Mouse (Mus musculus): ENCODE data around the gene 1110051M20Rik. TPM values are rescaled to one million over a fixed set of nuclear protein-coding genes. Genes with fewer than 3 reads are reported as not detected.

1110051M20Rik gene
- polyA plus RNA-seq, 1 experiment from 2014 or later = 105 TPM

DNA sequence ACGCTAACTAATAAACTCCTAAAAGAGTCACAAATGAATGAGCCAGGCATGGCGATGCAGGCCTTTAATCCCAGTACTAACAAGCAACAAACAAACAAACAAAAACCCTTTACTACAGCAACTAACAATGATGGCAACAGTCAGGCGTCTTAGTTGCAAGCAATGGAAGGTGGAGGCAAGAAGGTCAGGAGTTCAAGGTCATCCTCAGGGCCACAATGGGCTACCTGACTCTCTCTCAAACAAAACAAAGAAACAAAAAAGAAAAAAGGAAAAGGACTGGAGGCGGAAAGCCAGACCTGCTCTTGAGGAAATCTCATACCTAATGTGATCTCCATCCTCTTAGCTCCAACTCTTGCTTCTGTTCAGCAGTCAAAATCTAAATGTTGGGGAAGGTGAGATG, 39.4 kb downstream of the 1110051M20Rik start:
- Histone ChIP-seq H3K4me1 (peaks cover 2% of the 10 kb centered on the region), H3K4me2 (replicated peaks) (no peak overlapping the region), H3K9me3 (replicated peaks) (no peaks in the 10 kb centered on the region), H3K36me3 (no peaks in the 10 kb centered on the region), H3K27me3 (no peaks in the 10 kb centered on the region), H3K4me3 (no peak overlapping the region), H3K9ac (no peak overlapping the region), H3K27ac (no peak overlapping the region)
- ATAC-seq (ENCODE audit: low FRiP score) = no peak
- WGBS = 90% methylated on average over 4 of the region's 4 CpGs

DNA sequence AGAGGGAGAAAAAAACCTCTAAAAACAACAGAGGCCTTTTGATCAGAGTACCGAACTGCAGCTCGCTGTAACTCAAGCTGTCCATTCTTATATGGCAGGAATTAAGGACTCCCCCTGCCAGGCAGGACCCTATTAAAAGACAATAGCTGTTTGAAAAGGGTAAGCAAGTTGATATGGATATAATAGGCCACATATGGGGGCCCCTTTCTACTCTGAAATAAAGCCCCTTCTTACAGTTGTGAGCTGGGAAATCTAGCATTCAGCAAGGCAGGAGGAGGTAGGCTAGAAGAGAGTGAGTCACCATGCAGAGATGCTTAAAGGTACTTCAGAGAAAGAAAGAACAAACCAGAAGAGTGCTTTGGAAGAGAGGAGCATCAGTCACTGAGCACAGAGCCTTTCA, 44.8 kb downstream of the 1110051M20Rik start:
- no peak overlapping the region for H3K4me3 ChIP-seq
- no peaks in the 10 kb centered on the region for H3K36me3 ChIP-seq
- peak overlapping the region; percentile 74; the same call in 1 of the 2 replicates for H3K27ac ChIP-seq
- peak; percentile 50; the same call in 1 of the 2 replicates for ATAC-seq (ENCODE audit: low FRiP score)
- H3K4me2 ChIP-seq (replicated peaks) = no peak overlapping the region
- peaks cover 15% of the 10 kb centered on the region for H3K4me1 ChIP-seq
- no peaks in the 10 kb centered on the region for H3K27me3 ChIP-seq
- 7% methylated on average over 2 of the region's 2 CpGs for WGBS
- no peak overlapping the region for H3K9ac ChIP-seq
- H3K9me3 ChIP-seq (replicated peaks) = no peaks in the 10 kb centered on the region

DNA sequence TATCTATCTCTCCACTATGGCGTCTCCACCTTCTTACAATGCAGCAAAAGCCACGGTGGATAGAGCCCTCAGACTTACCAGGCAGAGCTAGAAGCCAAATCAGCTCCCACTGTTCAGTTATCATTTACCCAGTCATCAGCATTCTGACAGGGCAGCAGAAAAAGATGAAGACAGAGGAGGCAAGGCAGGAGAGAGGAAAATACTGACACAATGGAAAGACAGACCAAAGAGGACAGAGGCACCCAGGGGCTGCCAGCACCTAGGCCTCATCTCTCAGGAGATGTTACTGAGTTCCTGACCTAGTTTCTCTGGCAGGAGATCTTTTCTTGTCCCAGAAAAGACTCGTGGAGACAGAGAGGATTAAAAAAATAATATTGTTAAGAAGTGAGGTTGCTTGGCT, 45.3 kb downstream of the 1110051M20Rik start:
- H3K9ac ChIP-seq = no peak overlapping the region
- H3K27ac ChIP-seq = peak overlapping the region; percentile 74
- no peaks in the 10 kb centered on the region for H3K27me3 ChIP-seq
- no peaks in the 10 kb centered on the region for H3K9me3 ChIP-seq (replicated peaks)
- no peaks in the 10 kb centered on the region for H3K36me3 ChIP-seq
- H3K4me2 ChIP-seq (replicated peaks) = no peak overlapping the region
- H3K4me3 ChIP-seq = no peak overlapping the region
- ATAC-seq (ENCODE audit: low FRiP score) = no peak
- WGBS = 35% methylated on average over 3 of the region's 3 CpGs
- peaks cover 15% of the 10 kb centered on the region for H3K4me1 ChIP-seq

DNA sequence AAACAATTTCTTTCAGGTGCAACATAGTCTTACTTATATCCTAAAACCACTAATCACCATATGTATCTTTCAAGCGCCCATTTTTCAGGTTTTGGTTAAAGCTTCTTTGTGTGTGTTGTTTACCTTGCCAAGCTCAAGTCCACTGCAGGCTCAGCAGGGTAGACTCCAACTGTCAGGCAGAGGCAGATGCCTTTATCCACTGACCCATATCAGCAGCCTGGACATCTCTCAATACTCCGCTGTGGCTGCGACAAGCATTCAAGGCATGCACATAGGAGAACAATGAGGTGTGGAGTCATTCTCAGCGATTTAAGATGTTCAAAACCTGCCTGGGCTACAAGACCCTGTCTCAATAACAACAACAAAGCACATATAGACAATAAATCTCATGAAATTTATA, 50.4 kb downstream of the 1110051M20Rik start:
- Histone ChIP-seq H3K27ac (no peak overlapping the region), H3K9ac (no peak overlapping the region), H3K4me1 (peaks cover 7% of the 10 kb centered on the region), H3K9me3 (replicated peaks) (no peaks in the 10 kb centered on the region), H3K4me2 (replicated peaks) (no peak overlapping the region), H3K36me3 (no peaks in the 10 kb centered on the region), H3K4me3 (no peak overlapping the region), H3K27me3 (no peaks in the 10 kb centered on the region)
- WGBS = 53% methylated on average over 4 of the region's 4 CpGs
- ATAC-seq (ENCODE audit: low FRiP score) = no peak

DNA sequence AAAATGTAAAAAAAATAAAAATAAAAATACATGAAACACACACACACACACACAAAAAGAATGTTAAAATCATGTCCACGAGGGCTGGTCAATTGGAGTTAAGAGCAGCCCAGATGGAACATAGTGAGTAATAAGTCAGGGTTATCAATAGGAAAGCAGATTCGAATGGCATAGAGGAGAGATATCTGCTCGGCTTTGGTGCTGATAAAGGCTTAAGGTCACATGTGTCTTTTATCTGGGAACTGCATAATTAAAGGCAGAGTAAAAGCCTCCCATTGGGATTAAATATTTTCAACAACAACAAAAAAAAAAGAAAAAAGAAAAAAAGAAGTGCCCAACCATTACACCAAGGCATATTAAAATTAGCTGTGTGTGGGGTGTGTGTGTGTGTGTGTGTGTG, 55.8 kb downstream of the 1110051M20Rik start:
- H3K9ac ChIP-seq = no peak overlapping the region
- H3K36me3 ChIP-seq = no peaks in the 10 kb centered on the region
- H3K27ac ChIP-seq = no peak overlapping the region
- no peak for ATAC-seq (ENCODE audit: low FRiP score)
- peaks cover 16% of the 10 kb centered on the region for H3K4me1 ChIP-seq
- H3K4me2 ChIP-seq (replicated peaks) = no peak overlapping the region
- H3K27me3 ChIP-seq = no peaks in the 10 kb centered on the region
- WGBS = 62% methylated on average over 3 of the region's 3 CpGs
- H3K9me3 ChIP-seq (replicated peaks) = no peaks in the 10 kb centered on the region
- H3K4me3 ChIP-seq = no peak overlapping the region

DNA sequence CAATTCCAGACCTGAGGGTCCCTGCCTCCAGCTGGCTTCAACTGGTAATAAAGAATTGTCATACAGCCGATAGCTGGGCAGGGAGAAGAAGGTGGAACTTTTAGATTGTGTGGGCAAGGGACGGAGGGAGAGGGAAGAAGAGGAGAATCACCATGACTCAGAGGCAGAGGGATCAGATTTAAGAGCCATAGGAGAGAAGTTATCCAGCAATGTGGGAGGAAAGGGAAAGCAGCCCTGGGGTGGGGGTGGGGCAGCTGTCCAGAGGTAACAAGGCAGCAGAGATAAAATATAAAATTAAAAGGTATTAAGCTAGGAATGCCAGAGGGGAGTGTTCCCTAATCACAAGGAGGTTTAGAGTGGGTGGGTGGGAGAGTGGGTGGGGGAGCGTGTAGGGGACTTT, 56.2 kb downstream of the 1110051M20Rik start:
- 74% methylated on average over 3 of the region's 3 CpGs for WGBS
- H3K9me3 ChIP-seq (replicated peaks) = no peaks in the 10 kb centered on the region

DNA sequence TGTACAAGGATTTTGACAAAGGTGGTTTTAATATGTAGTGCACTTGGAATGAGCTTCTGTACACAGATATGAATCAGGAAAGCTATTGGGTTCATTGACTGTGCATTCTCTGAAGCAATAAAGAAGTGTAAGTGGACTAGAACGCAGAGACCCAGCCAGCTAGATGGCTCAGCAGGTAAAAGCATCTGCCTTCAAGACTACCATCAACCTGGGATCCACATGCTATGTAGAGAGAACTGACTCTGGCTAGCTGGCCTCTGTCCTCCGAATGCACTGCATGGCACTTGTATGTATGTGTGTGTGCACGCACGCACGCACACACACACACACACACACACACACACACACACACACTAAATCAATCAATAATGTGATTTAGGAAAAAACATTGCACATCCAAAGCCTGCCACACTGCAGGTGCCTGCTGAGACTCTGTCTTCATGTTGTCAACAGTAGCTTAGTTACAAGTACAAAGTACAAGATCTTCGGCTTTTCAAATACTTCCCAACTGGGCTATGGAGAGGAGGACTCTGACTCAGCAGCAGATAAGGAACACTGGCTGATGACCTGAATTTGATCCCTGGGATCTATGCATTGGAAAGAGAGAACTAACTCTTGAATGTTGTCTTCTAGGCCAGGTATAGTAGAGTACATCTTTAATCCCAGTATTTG, 57.1 kb downstream of the 1110051M20Rik start:
- 89% methylated on average over 6 of the region's 6 CpGs for WGBS
- H3K36me3 ChIP-seq = peaks cover 7% of the 10 kb centered on the region; the same call in 1 of the 2 replicates

More for the DNA sequence above, 56.2 kb downstream of the 1110051M20Rik start:
- Histone ChIP-seq H3K9ac (no peak overlapping the region), H3K4me3 (no peak overlapping the region), H3K27me3 (no peaks in the 10 kb centered on the region), H3K36me3 (0 out of 2 replicates have a peak, but pooled peaks cover under 1% of the 10 kb centered on the region), H3K4me1 (peaks cover 16% of the 10 kb centered on the region), H3K4me2 (replicated peaks) (no peak overlapping the region), H3K27ac (no peak overlapping the region)
- no peak for ATAC-seq (ENCODE audit: low FRiP score)

DNA sequence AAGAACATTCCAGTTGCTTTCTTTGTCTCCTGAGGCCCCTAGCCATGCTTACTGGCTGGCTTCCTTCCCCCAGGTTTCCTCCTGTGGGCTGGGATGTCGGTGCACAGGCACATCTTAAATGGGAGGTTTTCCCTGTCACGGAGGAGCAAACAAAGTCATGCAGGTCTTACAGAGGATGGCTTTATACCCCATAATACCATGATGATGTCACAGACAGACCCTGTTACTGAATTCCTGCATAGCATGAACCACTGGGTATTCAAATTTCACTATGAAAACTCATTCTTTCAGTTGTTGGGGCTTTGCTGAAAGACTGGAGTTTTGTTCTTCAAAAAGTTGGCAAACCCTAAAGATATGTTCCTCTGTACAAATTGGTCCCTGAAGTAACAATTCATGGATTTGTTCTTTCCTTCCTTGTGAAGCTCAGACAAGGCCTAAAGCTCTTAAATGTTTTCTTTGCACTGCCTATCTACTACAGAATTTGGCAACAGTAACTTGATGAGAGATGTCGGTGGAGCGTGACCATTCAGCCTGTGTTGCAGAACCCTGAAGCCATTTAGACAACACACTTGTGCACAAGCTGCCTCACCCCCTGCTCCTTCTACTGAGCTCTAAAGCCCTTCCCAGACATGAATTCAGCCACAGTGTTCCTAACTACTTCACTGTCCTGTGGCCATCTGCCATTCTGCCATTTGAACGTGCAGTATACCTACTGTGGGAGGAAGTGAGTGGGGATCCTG, 57.8 kb downstream of the 1110051M20Rik start:
- WGBS = 67% methylated on average over 5 of the region's 5 CpGs

More for the DNA sequence above, 57.1 kb downstream of the 1110051M20Rik start:
- Histone ChIP-seq H3K9me3 (replicated peaks) (no peaks in the 10 kb centered on the region), H3K4me2 (replicated peaks) (no peak overlapping the region), H3K27me3 (no peaks in the 10 kb centered on the region), H3K4me1 (peaks cover 16% of the 10 kb centered on the region), H3K9ac (no peak overlapping the region), H3K4me3 (no peak overlapping the region), H3K27ac (no peak overlapping the region)
- no peak for ATAC-seq (ENCODE audit: low FRiP score)

DNA sequence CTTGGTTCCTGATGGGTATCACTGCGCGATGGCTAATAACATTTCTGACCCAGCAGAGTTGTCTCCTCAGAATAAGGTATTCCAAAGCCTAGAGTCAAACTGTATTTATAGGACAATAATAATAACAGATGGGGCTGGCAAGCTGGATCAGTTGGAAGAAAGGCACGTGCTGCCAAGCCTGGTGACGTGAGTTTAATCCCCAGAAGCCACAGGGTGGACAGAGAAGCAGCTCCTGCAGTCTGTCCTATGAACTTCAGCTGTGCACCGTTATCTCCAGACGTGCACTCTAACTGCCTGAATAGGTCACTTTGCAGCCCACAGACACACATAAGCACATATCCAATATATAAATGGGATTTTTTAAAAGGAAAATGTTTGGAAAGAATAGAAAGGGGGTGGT, 61.2 kb downstream of the 1110051M20Rik start:
- no peak for ATAC-seq (ENCODE audit: low FRiP score)
- H3K9ac ChIP-seq = no peak overlapping the region
- no peak overlapping the region for H3K4me2 ChIP-seq (replicated peaks)
- H3K4me3 ChIP-seq = no peak overlapping the region
- no peak overlapping the region for H3K27ac ChIP-seq
- no peaks in the 10 kb centered on the region for H3K27me3 ChIP-seq
- WGBS = 89% methylated on average over 6 of the region's 6 CpGs
- no peaks in the 10 kb centered on the region for H3K9me3 ChIP-seq (replicated peaks)
- peaks cover 7% of the 10 kb centered on the region; the same call in 1 of the 2 replicates for H3K36me3 ChIP-seq
- H3K4me1 ChIP-seq = peaks cover 14% of the 10 kb centered on the region

More for the DNA sequence above, 57.8 kb downstream of the 1110051M20Rik start:
- H3K27ac ChIP-seq = no peak overlapping the region
- no peaks in the 10 kb centered on the region for H3K27me3 ChIP-seq
- no peak overlapping the region for H3K4me3 ChIP-seq
- H3K9ac ChIP-seq = no peak overlapping the region
- H3K4me2 ChIP-seq (replicated peaks) = no peak overlapping the region
- H3K36me3 ChIP-seq = peaks cover 7% of the 10 kb centered on the region; the same call in 1 of the 2 replicates
- no peak for ATAC-seq (ENCODE audit: low FRiP score)
- no peaks in the 10 kb centered on the region for H3K9me3 ChIP-seq (replicated peaks)
- peaks cover 16% of the 10 kb centered on the region for H3K4me1 ChIP-seq

DNA sequence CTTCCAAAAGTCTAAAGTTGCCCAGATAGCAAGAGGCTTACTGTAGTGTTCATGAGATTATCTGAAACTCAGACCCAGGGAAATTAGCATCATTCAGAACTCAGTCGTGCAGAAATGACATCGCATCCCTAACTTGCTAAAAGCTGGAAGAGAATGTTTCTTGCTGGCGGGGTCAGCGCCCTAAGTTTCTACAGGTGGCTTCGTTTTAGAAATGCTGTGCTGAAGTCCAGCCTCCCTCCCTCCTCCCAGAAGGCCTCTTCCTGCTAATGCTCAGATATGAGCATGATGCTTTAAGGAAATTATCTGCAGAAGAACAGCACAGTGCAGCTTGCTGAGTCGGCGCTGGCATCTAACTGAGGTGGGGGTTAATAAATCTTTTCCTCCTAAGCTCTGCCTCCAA, 67.5 kb downstream of the 1110051M20Rik start:
- no peak overlapping the region for H3K27ac ChIP-seq
- no peak overlapping the region for H3K9ac ChIP-seq
- ATAC-seq (ENCODE audit: low FRiP score) = no peak

DNA sequence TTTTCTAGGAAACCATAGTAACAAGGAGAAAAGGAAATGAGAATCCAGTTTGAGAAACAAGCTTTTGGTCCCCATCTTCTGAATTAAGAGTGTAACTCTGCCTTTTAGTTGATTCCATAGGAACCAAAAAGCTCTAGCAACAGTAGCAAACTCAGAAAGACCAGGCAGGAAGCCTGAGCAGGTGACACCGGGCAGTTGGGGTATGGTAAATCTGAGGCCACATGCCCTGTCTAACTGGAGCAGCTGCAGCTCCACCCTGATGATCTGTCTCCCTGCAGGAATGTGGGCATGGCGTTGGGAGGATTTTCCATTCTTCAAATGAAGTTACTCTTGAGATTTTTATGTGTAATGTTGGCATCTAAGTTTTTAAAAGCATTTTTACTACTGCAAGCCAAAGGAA, 74.2 kb downstream of the 1110051M20Rik start:
- H3K4me3 ChIP-seq = no peak overlapping the region
- no peak overlapping the region for H3K27ac ChIP-seq
- 81% methylated on average over 2 of the region's 2 CpGs for WGBS
- no peaks in the 10 kb centered on the region for H3K9me3 ChIP-seq (replicated peaks)
- no peaks in the 10 kb centered on the region for H3K27me3 ChIP-seq
- H3K9ac ChIP-seq = no peak overlapping the region
- no peaks in the 10 kb centered on the region for H3K4me1 ChIP-seq
- no peak overlapping the region for H3K4me2 ChIP-seq (replicated peaks)
- H3K36me3 ChIP-seq = no peaks in the 10 kb centered on the region
- no peak for ATAC-seq (ENCODE audit: low FRiP score)

More for the DNA sequence above, 67.5 kb downstream of the 1110051M20Rik start:
- Histone ChIP-seq H3K4me1 (peaks cover 5% of the 10 kb centered on the region; the same call in 1 of the 2 replicates), H3K4me2 (replicated peaks) (no peak overlapping the region), H3K4me3 (no peak overlapping the region), H3K27me3 (no peaks in the 10 kb centered on the region), H3K36me3 (no peaks in the 10 kb centered on the region), H3K9me3 (replicated peaks) (no peaks in the 10 kb centered on the region)
- 41% methylated on average over 7 of the region's 7 CpGs for WGBS

DNA sequence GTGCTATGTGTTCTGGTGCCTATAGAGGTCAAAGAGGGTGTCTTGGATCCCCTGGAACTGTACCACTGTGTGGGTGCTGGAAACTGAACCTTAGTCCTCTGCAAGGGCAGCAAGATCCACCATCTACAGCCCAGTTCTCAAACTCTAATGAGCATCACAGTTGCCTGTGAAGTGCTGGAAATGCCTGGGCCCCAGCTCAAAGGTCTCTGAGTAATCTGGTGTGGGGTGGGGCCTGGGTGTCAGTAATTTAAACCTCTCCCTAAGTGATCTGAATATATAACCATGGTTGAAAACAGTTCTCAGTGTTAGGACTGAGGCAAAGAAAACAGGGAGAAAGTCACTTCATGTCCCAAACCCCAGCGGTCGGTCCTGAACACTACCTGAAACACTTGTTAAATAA, 81.2 kb downstream of the 1110051M20Rik start:
- H3K9me3 ChIP-seq (replicated peaks) = no peaks in the 10 kb centered on the region
- no peaks in the 10 kb centered on the region for H3K27me3 ChIP-seq
- H3K27ac ChIP-seq = no peak overlapping the region
- no peak overlapping the region for H3K4me2 ChIP-seq (replicated peaks)
- no peak for ATAC-seq (ENCODE audit: low FRiP score)
- H3K4me3 ChIP-seq = no peak overlapping the region
- peaks cover 2% of the 10 kb centered on the region; the same call in 1 of the 2 replicates for H3K4me1 ChIP-seq
- no peak overlapping the region for H3K9ac ChIP-seq
- 100% methylated on average over 2 of the region's 2 CpGs for WGBS
- H3K36me3 ChIP-seq = no peaks in the 10 kb centered on the region

All from hindbrain, embryonic 12.5 days (tissue).